Mouse (Mus musculus) erythroid progenitor cell, adult 5-6 weeks (primary cell): Measurements from ENCODE around the gene Slc15a5. TPM values are rescaled to one million over a fixed set of nuclear protein-coding genes. Genes with fewer than 3 reads are reported as not detected.

Experiments
- ATAC-seq: replicated peaks from 2 replicates; pipeline ENCODE4 v1.8.0; 2016; ENCODE audit warnings: moderate number of reproducible peaks, mild to moderate bottlenecking, moderate TSS enrichment, inconsistent platforms; ENCODE audit not compliant: poor library complexity, low FRiP score, severe bottlenecking
- total RNA-seq, 2 experiments: library from RNA; stranded (forward) in 1 of 2; stranded (reverse) in 1 of 2; fragments of 150-400 nt in 1 of 2; fragments of 186-747, 209-891 nt in 1 of 2; gene quantifications; 2 replicates each; pipeline versions ENCODE4 v1.2.3 to v1.2.4; 2015 to 2017; ENCODE audit warnings: low replicate concordance in 2 of 2

The Slc15a5 gene
- total RNA-seq, 2 experiments from 2014 or later, result not detected

- no peak for ATAC-seq
These were observed 98.6 kb downstream of the Slc15a5 start for GRCm38 (mm10) chr6:137980905-137981696.

- ATAC-seq, result no peak
These were observed 99.3 kb downstream of the Slc15a5 start for GRCm38 (mm10) chr6:137980413-137980812.

GRCm38 (mm10) chr6:137979802-137980201 lies 99.9 kb downstream of the Slc15a5 start:
- ATAC-seq, result no peak

- ATAC-seq, result no peak
These were observed 103.7 kb downstream of the Slc15a5 start for GRCm38 (mm10) chr6:137976021-137976420.

- no peak for ATAC-seq
These were observed 116.0 kb downstream of the Slc15a5 start for GRCm38 (mm10) chr6:137963703-137964102.

- ATAC-seq, result no peak
These were observed 116.9 kb downstream of the Slc15a5 start for GRCm38 (mm10) chr6:137962836-137963235.

GRCm38 (mm10) chr6:137960023-137960778 lies 119.5 kb downstream of the Slc15a5 start:
- ATAC-seq, result no peak

GRCm38 (mm10) chr6:137957630-137958029 lies 122.1 kb downstream of the Slc15a5 start:
- ATAC-seq, result no peak

GRCm38 (mm10) chr6:137956783-137957429 lies 122.8 kb downstream of the Slc15a5 start:
- no peak for ATAC-seq

GRCm38 (mm10) chr6:137946520-137946919 lies 133.2 kb downstream of the Slc15a5 start:
- ATAC-seq, result no peak

- no peak for ATAC-seq
These were observed 139.1 kb downstream of the Slc15a5 start for GRCm38 (mm10) chr6:137940374-137941218.

- ATAC-seq, result no peak
These were observed 142.2 kb downstream of the Slc15a5 start for GRCm38 (mm10) chr6:137937541-137937940.

- ATAC-seq, result no peak
These were observed 143.4 kb downstream of the Slc15a5 start for GRCm38 (mm10) chr6:137936268-137936667.

GRCm38 (mm10) chr6:137935857-137936256 lies 143.9 kb downstream of the Slc15a5 start:
- no peak for ATAC-seq

GRCm38 (mm10) chr6:137935341-137935740 lies 144.4 kb downstream of the Slc15a5 start:
- no peak for ATAC-seq

- no peak for ATAC-seq
These were observed 145.0 kb downstream of the Slc15a5 start for GRCm38 (mm10) chr6:137934545-137935298.
